Comparison of ENCODE assay signal across 18 mouse cellular contexts in genomic region chr6:147144664-147145063, GRCm38 (mm10). TPM values are rescaled to one million over a fixed set of nuclear protein-coding genes. Genes with fewer than 3 reads are reported as not detected.
DNase-seq lines count a peak whose midpoint lies in the region; ATAC-seq and TF ChIP-seq lines count a peak whose summit lies in the region.
"Had no signal": no experiment of that assay in that cellular context is flagged by ENCODE, and none has a peak within 500 bp of the region (broad histone marks: within the 10 kb centered on the region; RNA-seq: fewer than 3 reads in every experiment).

No protein-coding gene starts in this region.

- no peak for TF ChIP-seq CTCF in lung, postnatal 0 days (IDR thresholded peaks at IDR 0.05)

- peaks cover 14% of the 10 kb centered on the region for H3K4me1 ChIP-seq in heart, embryonic 16.5 days (ENCODE audit: control insufficient read depth, insufficient read depth, low read length)
- peaks cover 15% of the 10 kb centered on the region for H3K4me1 ChIP-seq in limb, embryonic 10.5 days
- H3K4me1 ChIP-seq in limb, embryonic 12.5 days (replicated peaks): peaks cover 17% of the 10 kb centered on the region
- no peaks in the 10 kb centered on the region for H3K4me1 ChIP-seq in lung, postnatal 0 days (ENCODE audit: insufficient read depth, low read depth, low read length)

- TF ChIP-seq EP300 in lung, postnatal 0 days (IDR thresholded peaks at IDR 0.05): peak; percentile 79

- DNase-seq in heart, postnatal 14 days: no peak
- DNase-seq in limb, embryonic 10.5 days (ENCODE audit: low spot score): no peak
- DNase-seq in lung, postnatal 0 days (ENCODE audit: low spot score): peak; percentile 49
- no peak for DNase-seq in left cerebral cortex, adult 18-20 months (ENCODE audit: low spot score in 2 of 2)
- DNase-seq in MN1 (ENCODE audit: low spot score): no peak
- no peak for DNase-seq in urinary bladder, postnatal 36 days (ENCODE audit: low spot score in 2 of 2)
- DNase-seq: cerebellum, adult 9-10 months had no signal

- no peak overlapping the region for H3K4me3 ChIP-seq in heart, embryonic 16.5 days (ENCODE audit: low read length)
- H3K4me3 ChIP-seq in limb, embryonic 10.5 days: no peak overlapping the region
- H3K4me3 ChIP-seq in limb, embryonic 12.5 days (replicated peaks): no peak overlapping the region
- H3K4me3 ChIP-seq in lung, postnatal 0 days (ENCODE audit: low read depth, low read length): no peak overlapping the region
- H3K4me3 ChIP-seq: embryonic facial prominence, embryonic 13.5 days; forebrain, embryonic 12.5 days; heart, adult 2 months; hindbrain, embryonic 13.5 days had no signal

- H3K9me3 ChIP-seq in heart, embryonic 16.5 days (replicated peaks; ENCODE audit: control insufficient read depth, low read length): peaks cover 2% of the 10 kb centered on the region
- no peaks in the 10 kb centered on the region for H3K9me3 ChIP-seq in limb, embryonic 10.5 days (replicated peaks)
- no peaks in the 10 kb centered on the region for H3K9me3 ChIP-seq in limb, embryonic 12.5 days
- no peaks in the 10 kb centered on the region for H3K9me3 ChIP-seq in lung, postnatal 0 days (ENCODE audit: low read length)
- H3K9me3 ChIP-seq: embryonic facial prominence, embryonic 13.5 days; forebrain, embryonic 12.5 days; G1E; hindbrain, embryonic 13.5 days had no signal

- H3K27ac ChIP-seq in heart, embryonic 16.5 days (ENCODE audit: low read length): peak overlapping the region; percentile 8; the same call in 1 of the 2 replicates
- H3K27ac ChIP-seq in limb, embryonic 10.5 days: peak overlapping the region; percentile 78
- H3K27ac ChIP-seq in limb, embryonic 12.5 days: peak overlapping the region; percentile 84; the same call in 1 of the 2 replicates
- H3K27ac ChIP-seq in lung, postnatal 0 days (ENCODE audit: low read length): no peak overlapping the region
- H3K27ac ChIP-seq: embryonic facial prominence, embryonic 13.5 days; forebrain, embryonic 12.5 days; heart, adult 2 months; hindbrain, embryonic 13.5 days; hindbrain, postnatal 0 days had no signal

- no peak for ATAC-seq in heart, embryonic 16.5 days (replicated peaks; ENCODE audit: extremely low read depth, insufficient read depth, low FRiP score)
- no peak for ATAC-seq in limb, embryonic 12.5 days (ENCODE audit: insufficient number of reproducible peaks, insufficient read depth, low FRiP score, low TSS enrichment, low read depth)
- ATAC-seq in lung, postnatal 0 days: peak; percentile 83

- no peaks in the 10 kb centered on the region for H3K27me3 ChIP-seq in heart, embryonic 16.5 days (ENCODE audit: control insufficient read depth, insufficient read depth, low read length)
- no peaks in the 10 kb centered on the region for H3K27me3 ChIP-seq in limb, embryonic 10.5 days (ENCODE audit: low read depth, poor library complexity, severe bottlenecking)
- no peaks in the 10 kb centered on the region for H3K27me3 ChIP-seq in limb, embryonic 12.5 days
- H3K27me3 ChIP-seq in lung, postnatal 0 days (replicated peaks; ENCODE audit: insufficient read depth, low read length): no peaks in the 10 kb centered on the region
- H3K27me3 ChIP-seq: embryonic facial prominence, embryonic 13.5 days; forebrain, embryonic 12.5 days; hindbrain, embryonic 13.5 days had no signal

- no peak overlapping the region for H3K9ac ChIP-seq in heart, embryonic 16.5 days (ENCODE audit: low read length)
- no peak overlapping the region for H3K9ac ChIP-seq in limb, embryonic 12.5 days (replicated peaks)
- H3K9ac ChIP-seq in lung, postnatal 0 days (replicated peaks; ENCODE audit: low read depth): no peak overlapping the region
- H3K9ac ChIP-seq: embryonic facial prominence, embryonic 13.5 days; forebrain, embryonic 12.5 days; forebrain, postnatal 0 days; hindbrain, embryonic 13.5 days had no signal

- H3K4me2 ChIP-seq in heart, embryonic 16.5 days (ENCODE audit: low read depth, low read length): no peak overlapping the region
- no peak overlapping the region for H3K4me2 ChIP-seq in limb, embryonic 12.5 days
- no peak overlapping the region for H3K4me2 ChIP-seq in lung, postnatal 0 days (replicated peaks; ENCODE audit: low read depth, low read length)
- H3K4me2 ChIP-seq: embryonic facial prominence, embryonic 13.5 days; forebrain, embryonic 12.5 days; heart, embryonic 11.5 days; hindbrain, embryonic 13.5 days had no signal

- H3K36me3 ChIP-seq in heart, embryonic 16.5 days (ENCODE audit: control insufficient read depth, insufficient read depth): no peaks in the 10 kb centered on the region
- no peaks in the 10 kb centered on the region for H3K36me3 ChIP-seq in limb, embryonic 10.5 days
- no peaks in the 10 kb centered on the region for H3K36me3 ChIP-seq in limb, embryonic 12.5 days
- H3K36me3 ChIP-seq in lung, postnatal 0 days (ENCODE audit: insufficient read depth, low read length): no peaks in the 10 kb centered on the region
- H3K36me3 ChIP-seq: embryonic facial prominence, embryonic 13.5 days; forebrain, embryonic 12.5 days; G1E; hindbrain, embryonic 13.5 days had no signal

- intact Hi-C loops in heart, postnatal 14 days (cut with DNase I): no loop called here

- 69% methylated on average over 5 of the region's 5 CpGs for WGBS in heart, embryonic 16.5 days
- WGBS in limb, embryonic 10.5 days: 90% methylated on average over 5 of the region's 5 CpGs
- 82% methylated on average over 5 of the region's 5 CpGs for WGBS in limb, embryonic 12.5 days
- 62% methylated on average over 5 of the region's 5 CpGs for WGBS in lung, postnatal 0 days

RNA-seq across cellular contexts. Expression of gene Klhl42, which starts 53.5 kb away (rescaled TPM):
- 3.8 and 4.3 TPM in 2 replicates for polyA plus RNA-seq in heart, embryonic 16.5 days (2015; fragmentation: Nextera tagmentation; extraction: Ambion mirVana)
- 1 to 10 TPM; 8.2 to 8.7 TPM for total RNA-seq in heart, postnatal 14 days (2021)
- 6.3 and 6.9 TPM in 2 replicates for polyA plus RNA-seq in limb, embryonic 10.5 days (2016; fragmentation: Nextera tagmentation; extraction: Ambion mirVana)
- polyA plus RNA-seq in limb, embryonic 12.5 days (2016; fragmentation: Nextera tagmentation; extraction: Ambion mirVana): 9.3 and 9.6 TPM in 2 replicates
- polyA plus RNA-seq in lung, postnatal 0 days (2015; fragmentation: Nextera tagmentation; extraction: Ambion mirVana): 3.9 and 4.4 TPM in 2 replicates
- total RNA-seq in left cerebral cortex, adult 18-20 months (2021): 10 to 100 TPM; 22.0 to 22.1 TPM

RNA-seq across cellular contexts. Expression of gene Mansc4, which starts 57.8 kb away (rescaled TPM):
- 1.1 and 1.2 TPM in 2 replicates for polyA plus RNA-seq in heart, embryonic 16.5 days (2015; fragmentation: Nextera tagmentation; extraction: Ambion mirVana)
- not detected for total RNA-seq in heart, postnatal 14 days (2021)
- 1.0 and 2.2 TPM in 2 replicates for polyA plus RNA-seq in limb, embryonic 10.5 days (2016; fragmentation: Nextera tagmentation; extraction: Ambion mirVana)
- polyA plus RNA-seq in limb, embryonic 12.5 days (2016; fragmentation: Nextera tagmentation; extraction: Ambion mirVana): 2.5 and 2.6 TPM in 2 replicates
- polyA plus RNA-seq in lung, postnatal 0 days (2015; fragmentation: Nextera tagmentation; extraction: Ambion mirVana): 3.4 and 3.6 TPM in 2 replicates
- total RNA-seq in left cerebral cortex, adult 18-20 months (2021): under 1 TPM in 1 of 2 experiments, not detected in 1; 0.33 TPM
- total RNA-seq: G1E; heart, adult 2 months; hematopoietic stem cell, adult 5-6 weeks had no signal
- polyA plus RNA-seq: G1E; heart, adult 2 months had no signal
